Comparison of ENCODE assay signal across 8 mouse cellular contexts in genomic region chr9:120360397-120361177, GRCm38 (mm10). TPM values are rescaled to one million over a fixed set of nuclear protein-coding genes. Genes with fewer than 3 reads are reported as not detected.
DNase-seq lines count a peak whose midpoint lies in the region; ATAC-seq and TF ChIP-seq lines count a peak whose summit lies in the region.
"Had no signal": no experiment of that assay in that cellular context is flagged by ENCODE, and none has a peak within 500 bp of the region (broad histone marks: within the 10 kb centered on the region; RNA-seq: fewer than 3 reads in every experiment).

No protein-coding gene starts in this region.

- H3K4me1 ChIP-seq in brown adipose tissue, adult 24 weeks (ENCODE audit: control insufficient read depth, insufficient read depth, insufficient read length, low read length), result peaks cover 9% of the 10 kb centered on the region
- H3K4me1 ChIP-seq in hindbrain, postnatal 0 days (ENCODE audit: insufficient read depth, low read length), result no peaks in the 10 kb centered on the region
- H3K4me1 ChIP-seq in neural tube, embryonic 11.5 days (ENCODE audit: control insufficient read depth, insufficient read depth, low read length), result no peaks in the 10 kb centered on the region

- intact Hi-C loops in left cerebral cortex, postnatal 14 days (cut with DNase I), result loop anchor here (5.0 kb wide), 1 partner anchor 58 kb away; the partner anchor contains the start of gene Myrip

- H3K4me2 ChIP-seq in hindbrain, postnatal 0 days (ENCODE audit: low read depth, low read length), result no peak overlapping the region
- no peak overlapping the region for H3K4me2 ChIP-seq in neural tube, embryonic 11.5 days (ENCODE audit: low read depth)

- H3K9me3 ChIP-seq in hindbrain, postnatal 0 days (ENCODE audit: low read length), result no peaks in the 10 kb centered on the region
- H3K9me3 ChIP-seq in neural tube, embryonic 11.5 days (ENCODE audit: control insufficient read depth, low read length), result no peaks in the 10 kb centered on the region

- H3K36me3 ChIP-seq in hindbrain, postnatal 0 days (ENCODE audit: insufficient read depth, low read length), result no peaks in the 10 kb centered on the region; the same call in 1 of the 2 replicates
- H3K36me3 ChIP-seq in neural tube, embryonic 11.5 days (ENCODE audit: control insufficient read depth, insufficient read depth, low read length), result no peaks in the 10 kb centered on the region

- peak; percentile 90 for ATAC-seq in hindbrain, postnatal 0 days
- ATAC-seq in neural tube, embryonic 11.5 days (ENCODE audit: insufficient read depth, low FRiP score, low TSS enrichment), result peak; percentile 61; the same call in 1 of the 2 replicates

- peak overlapping the region; percentile 68 for H3K27ac ChIP-seq in brown adipose tissue, adult 24 weeks (replicated peaks; ENCODE audit: low read depth, low read length)
- H3K27ac ChIP-seq in hindbrain, postnatal 0 days, result peak overlapping the region; percentile 87
- H3K27ac ChIP-seq in neural tube, embryonic 11.5 days (ENCODE audit: low read depth, low read length), result no peak overlapping the region

- TF ChIP-seq CTCF in hindbrain, postnatal 0 days (IDR thresholded peaks at IDR 0.05; ENCODE audit: low read depth), result no peak

- DNase-seq in adrenal gland, adult 18-20 months (ENCODE audit: low spot score in 2 of 2), result peak; percentile 36 to 61
- peak; percentile 44 to 46 for DNase-seq in gastrocnemius, adult 8-10 months (ENCODE audit: low spot score in 2 of 2)
- peak; percentile 74 for DNase-seq in hindbrain, postnatal 0 days (ENCODE audit: low spot score)
- peak; percentile 55 to 64 for DNase-seq in left cerebral cortex, postnatal 14 days (ENCODE audit: low spot score in 2 of 2)
- peak; percentile 51 for DNase-seq in neural tube, embryonic 11.5 days (ENCODE audit: low spot score)
- DNase-seq in c-Kit-positive CD71-positive TER-119-positive erythroid progenitor cells, embryonic 14.5 days (ENCODE audit: low spot score), result no peak

- 46% methylated on average over 14 of the region's 14 CpGs for WGBS in hindbrain, postnatal 0 days
- 46% methylated on average over 14 of the region's 14 CpGs for WGBS in neural tube, embryonic 11.5 days

- no peak overlapping the region for H3K4me3 ChIP-seq in brown adipose tissue, adult 24 weeks (ENCODE audit: insufficient read depth, low read depth, low read length)
- no peak overlapping the region for H3K4me3 ChIP-seq in hindbrain, postnatal 0 days (ENCODE audit: low read length)
- no peak overlapping the region for H3K4me3 ChIP-seq in neural tube, embryonic 11.5 days (ENCODE audit: low read depth, low read length)
- H3K4me3 ChIP-seq: myocyte had no signal

- 0 out of 2 replicates have a peak overlapping the region, but pooled peaks have one; percentile 5 for H3K9ac ChIP-seq in hindbrain, postnatal 0 days (replicated peaks; ENCODE audit: low read length)
- H3K9ac ChIP-seq in neural tube, embryonic 11.5 days (ENCODE audit: low read length), result no peak overlapping the region

- no peaks in the 10 kb centered on the region for H3K27me3 ChIP-seq in hindbrain, postnatal 0 days (ENCODE audit: insufficient read depth, low read length)
- H3K27me3 ChIP-seq in neural tube, embryonic 11.5 days (ENCODE audit: control insufficient read depth, insufficient read depth, low read length), result no peaks in the 10 kb centered on the region

RNA-seq across cellular contexts. Expression of gene Myrip, which starts 59.3 kb away (rescaled TPM):
- 1 to 10 TPM; 6.2 to 6.8 TPM for total RNA-seq in adrenal gland, adult 18-20 months (2021)
- polyA plus RNA-seq in brown adipose tissue, adult 24 weeks (2012; ENCODE audit: insufficient read depth, insufficient read length, missing spikeins), result 1.1 and 1.8 TPM in 2 replicates
- 1 to 10 TPM in 2 of 4 experiments, under 1 TPM in 2; 0.63 to 2.1 (median 1.1) TPM for total RNA-seq in gastrocnemius, adult 8-10 months (2022)
- total RNA-seq in hindbrain, postnatal 0 days (2014; rRNA removed), result 22.4 and 22.8 TPM in 2 replicates
- 7.0 and 7.5 TPM in 2 replicates for polyA plus RNA-seq in hindbrain, postnatal 0 days (2015; fragmentation: Nextera tagmentation; extraction: Ambion mirVana)
- 10 to 100 TPM; 79.0 to 97.4 TPM for total RNA-seq in left cerebral cortex, postnatal 14 days (2021)
- polyA plus RNA-seq in neural tube, embryonic 11.5 days (2014; fragmentation: Nextera tagmentation; extraction: Ambion mirVana), result 0.88 and 1.4 TPM in 2 replicates
